Mouse (Mus musculus): ENCODE data around the gene Rnf26. TPM values are rescaled to one million over a fixed set of nuclear protein-coding genes. Genes with fewer than 3 reads are reported as not detected.

Gene Rnf26
- total RNA-seq, 1 experiment from 2014 or later = 36.4 TPM

GRCm38 (mm10) chr9:44074395-44075275 lies 38.7 kb downstream of the Rnf26 start:
- DNase-seq = no peak

GRCm38 (mm10) chr9:44073115-44073514 lies 40.2 kb downstream of the Rnf26 start:
- DNase-seq = no peak

GRCm38 (mm10) chr9:44072599-44072915 lies 40.8 kb downstream of the Rnf26 start:
- peak; percentile 68 for DNase-seq

- no peak for DNase-seq
These were observed 41.3 kb downstream of the Rnf26 start for GRCm38 (mm10) chr9:44071914-44072598.

- DNase-seq = no peak
These were observed 42.5 kb downstream of the Rnf26 start for GRCm38 (mm10) chr9:44070844-44071231.

- DNase-seq = no peak
These were observed 43.0 kb downstream of the Rnf26 start for GRCm38 (mm10) chr9:44070113-44070843.

- DNase-seq = no peak
These were observed 44.1 kb downstream of the Rnf26 start for GRCm38 (mm10) chr9:44069252-44069651.

GRCm38 (mm10) chr9:44067960-44068330 lies 45.4 kb downstream of the Rnf26 start:
- DNase-seq = no peak

GRCm38 (mm10) chr9:44067241-44067959 lies 45.9 kb downstream of the Rnf26 start:
- no peak for DNase-seq

- DNase-seq = peak; percentile 99
These were observed 46.5 kb downstream of the Rnf26 start, which contains the start of gene Usp2 for GRCm38 (mm10) chr9:44066785-44067225. TSS of gene Usp2 (plus strand) at chr9:44067021.

- no peak for DNase-seq
These were observed 48.1 kb downstream of the Rnf26 start for GRCm38 (mm10) chr9:44065177-44065576.

GRCm38 (mm10) chr9:44058606-44059005 lies 54.7 kb downstream of the Rnf26 start:
- no peak for DNase-seq

- no peak for DNase-seq
These were observed 59.4 kb downstream of the Rnf26 start for GRCm38 (mm10) chr9:44053936-44054335.

- DNase-seq = no peak
These were observed 60.5 kb downstream of the Rnf26 start for GRCm38 (mm10) chr9:44052855-44053254.

GRCm38 (mm10) chr9:44049381-44050165 lies 63.7 kb downstream of the Rnf26 start:
- DNase-seq = no peak

- DNase-seq = no peak
These were observed 64.6 kb downstream of the Rnf26 start for GRCm38 (mm10) chr9:44048541-44049380.

- DNase-seq = no peak
These were observed 65.5 kb downstream of the Rnf26 start for GRCm38 (mm10) chr9:44047571-44048490.

- no peak for DNase-seq
These were observed 66.2 kb downstream of the Rnf26 start for GRCm38 (mm10) chr9:44047071-44047470.

GRCm38 (mm10) chr9:44046426-44046825 lies 66.9 kb downstream of the Rnf26 start:
- no peak for DNase-seq
